Comparison of ENCODE assay signal across 10 mouse cellular contexts in genomic region chr11:76671871-76672475, GRCm38 (mm10). TPM values are rescaled to one million over a fixed set of nuclear protein-coding genes. Genes with fewer than 3 reads are reported as not detected.
DNase-seq lines count a peak whose midpoint lies in the region; ATAC-seq and TF ChIP-seq lines count a peak whose summit lies in the region.
"Had no signal": no experiment of that assay in that cellular context is flagged by ENCODE, and none has a peak within 500 bp of the region (broad histone marks: within the 10 kb centered on the region; RNA-seq: fewer than 3 reads in every experiment).

Bhlha9 (plus strand) TSS chr11:76672470.

- DNase-seq in lung, adult 2 months, result no peak
- DNase-seq in hindbrain, postnatal 0 days (ENCODE audit: low spot score), result peak; percentile 19
- DNase-seq in ovary, postnatal 10 days (ENCODE audit: low spot score), result no peak
- no peak for DNase-seq in MN1 (ENCODE audit: low spot score)
- no peak for DNase-seq in spleen, adult 18-20 months

- H3K4me2 ChIP-seq in lung, embryonic 16.5 days (ENCODE audit: low read depth, low read length), result peak within 1 kb of the TSS; percentile 63
- H3K4me2 ChIP-seq in hindbrain, postnatal 0 days (ENCODE audit: low read depth, low read length), result peak within 1 kb of the TSS; percentile 67

- H3K4me3 ChIP-seq in lung, embryonic 16.5 days (ENCODE audit: low read length), result peak within 1 kb of the TSS; percentile 42
- no peak within 1 kb of the TSS for H3K4me3 ChIP-seq in lung, adult 2 months (replicated peaks; ENCODE audit: extremely low read depth, low read depth, low read length)
- peak within 1 kb of the TSS; percentile 35 for H3K4me3 ChIP-seq in cortical plate, adult 2 months (ENCODE audit: insufficient read depth, low read length)
- peak within 1 kb of the TSS; percentile 32 for H3K4me3 ChIP-seq in hindbrain, postnatal 0 days (ENCODE audit: low read length)
- peak within 1 kb of the TSS; percentile 39 for H3K4me3 ChIP-seq in olfactory bulb, adult 2 months (ENCODE audit: insufficient read depth, low read depth, low read length)

- peaks cover 9% of the 10 kb centered on the region; the same call in 1 of the 2 replicates for H3K4me1 ChIP-seq in lung, embryonic 16.5 days (replicated peaks; ENCODE audit: control insufficient read depth, insufficient read depth, low read length)
- no peaks in the 10 kb centered on the region for H3K4me1 ChIP-seq in lung, adult 2 months (ENCODE audit: control insufficient read depth, insufficient read depth, low read length)
- peaks cover 5% of the 10 kb centered on the region; the same call in 1 of the 2 replicates for H3K4me1 ChIP-seq in cortical plate, adult 2 months (ENCODE audit: control insufficient read depth, insufficient read depth, low read length)
- peaks cover 7% of the 10 kb centered on the region; the same call in 1 of the 2 replicates for H3K4me1 ChIP-seq in hindbrain, postnatal 0 days (ENCODE audit: insufficient read depth, low read length)
- H3K4me1 ChIP-seq in olfactory bulb, adult 2 months (ENCODE audit: control insufficient read depth, insufficient read depth, low read length), result peaks cover 14% of the 10 kb centered on the region

- no peaks in the 10 kb centered on the region for H3K36me3 ChIP-seq in lung, embryonic 16.5 days (ENCODE audit: control insufficient read depth, insufficient read depth, low read length)
- no peaks in the 10 kb centered on the region for H3K36me3 ChIP-seq in hindbrain, postnatal 0 days (ENCODE audit: insufficient read depth, low read length)

- TF ChIP-seq POLR2A in lung, adult 2 months (IDR thresholded peaks at IDR 0.05; ENCODE audit: borderline replicate concordance, extremely low read depth, low read depth, low read length), result no peak
- TF ChIP-seq POLR2A in cortical plate, adult 2 months (IDR thresholded peaks at IDR 0.05; ENCODE audit: extremely low read depth, insufficient read depth, low read length), result no peak
- no peak for TF ChIP-seq POLR2A in olfactory bulb, adult 2 months (IDR thresholded peaks at IDR 0.05; ENCODE audit: insufficient read depth, low read depth, low read length)

- WGBS in lung, embryonic 16.5 days, result 57% methylated on average over 15 of the region's 15 CpGs
- 66% methylated on average over 15 of the region's 15 CpGs for WGBS in lung, adult 2 months
- WGBS in hindbrain, postnatal 0 days, result 53% methylated on average over 15 of the region's 15 CpGs
- WGBS in olfactory bulb, adult 2 months, result 83% methylated on average over 15 of the region's 15 CpGs

- no peak for ATAC-seq in lung, embryonic 16.5 days (ENCODE audit: low read depth)
- ATAC-seq in hindbrain, postnatal 0 days, result peak; percentile 39; the same call in 1 of the 2 replicates

- no peak for TF ChIP-seq CTCF in lung, adult 2 months (IDR thresholded peaks at IDR 0.05; ENCODE audit: insufficient read depth, low read length)
- TF ChIP-seq CTCF in cortical plate, adult 2 months (IDR thresholded peaks at IDR 0.05; ENCODE audit: extremely low read depth, insufficient read depth, low read length), result no peak
- TF ChIP-seq CTCF in hindbrain, postnatal 0 days (IDR thresholded peaks at IDR 0.05; ENCODE audit: low read depth), result no peak
- no peak for TF ChIP-seq CTCF in olfactory bulb, adult 2 months (IDR thresholded peaks at IDR 0.05; ENCODE audit: insufficient read depth, low read depth, low read length)

- H3K27me3 ChIP-seq in lung, embryonic 16.5 days (ENCODE audit: control insufficient read depth, insufficient read depth, low read depth, low read length), result peaks cover 50% of the 10 kb centered on the region
- H3K27me3 ChIP-seq in hindbrain, postnatal 0 days (ENCODE audit: insufficient read depth, low read length), result peaks cover 12% of the 10 kb centered on the region

- H3K9ac ChIP-seq in lung, embryonic 16.5 days (ENCODE audit: low read length), result 0 out of 2 replicates have a peak within 1 kb of the TSS, but pooled peaks have one; percentile 15
- peak within 1 kb of the TSS; percentile 47 for H3K9ac ChIP-seq in hindbrain, postnatal 0 days (replicated peaks; ENCODE audit: low read length)

- H3K27ac ChIP-seq in lung, embryonic 16.5 days (ENCODE audit: low read length), result no peak within 1 kb of the TSS
- peak within 1 kb of the TSS; percentile 69 for H3K27ac ChIP-seq in cortical plate, adult 2 months (ENCODE audit: insufficient read depth, low read length)
- H3K27ac ChIP-seq in hindbrain, postnatal 0 days, result peak within 1 kb of the TSS; percentile 64; the same call in 1 of the 2 replicates
- H3K27ac ChIP-seq in olfactory bulb, adult 2 months (ENCODE audit: insufficient read depth, low read depth, low read length), result no peak within 1 kb of the TSS

- no peaks in the 10 kb centered on the region for H3K9me3 ChIP-seq in lung, embryonic 16.5 days (ENCODE audit: control insufficient read depth, low read length)
- H3K9me3 ChIP-seq in hindbrain, postnatal 0 days (ENCODE audit: low read length), result no peaks in the 10 kb centered on the region

RNA-seq across cellular contexts. Expression of gene Bhlha9, which starts in this region (rescaled TPM):
- polyA plus RNA-seq in lung, embryonic 16.5 days (2015; fragmentation: Nextera tagmentation; extraction: Ambion mirVana), result 0.20 TPM in 1 of 2 replicates, not detected in the other
- polyA plus RNA-seq in lung, adult 2 months (2012; rRNA removed), result not detected in 2 replicates
- 3.5 and 4.5 TPM in 2 replicates for polyA plus RNA-seq in cortical plate, adult 2 months (2012; rRNA removed)
- total RNA-seq in hindbrain, postnatal 0 days (2014; rRNA removed), result 1.2 and 2.0 TPM in 2 replicates
- 2.1 and 3.2 TPM in 2 replicates for polyA plus RNA-seq in hindbrain, postnatal 0 days (2015; fragmentation: Nextera tagmentation; extraction: Ambion mirVana)
- polyA plus RNA-seq in olfactory bulb, adult 2 months (2012; ENCODE audit: insufficient read depth, insufficient read length, low replicate concordance, missing spikeins), result not detected in 2 replicates
- total RNA-seq: neutrophil, adult 5-6 weeks had no signal
- polyA plus RNA-seq: gonadal fat pad, adult 2 months had no signal

Comparison
In these comparisons a context has a peak if more than half of its experiments do, and no peak if none do; other contexts are left out.
1. H3K27ac ChIP-seq: peak in cortical plate, adult 2 months (single experiment) and hindbrain, postnatal 0 days (single experiment); none in lung, embryonic 16.5 days (single experiment) and olfactory bulb, adult 2 months (single experiment).